Mouse (Mus musculus) lung, postnatal 0 days (tissue): Measurements from ENCODE around the gene Armh3.

Experiments
- CTCF ChIP-seq: IDR thresholded peaks from 2 replicates; pipeline ENCODE4 v1.5.1; 2016; ENCODE audit warnings: antibody characterized with exemption, mild to moderate bottlenecking
- EP300 ChIP-seq: IDR thresholded peaks from 2 replicates; pipeline ENCODE4 v1.6.1; 2016; ENCODE audit warnings: antibody characterized with exemption, mild to moderate bottlenecking, control low read depth

- TF ChIP-seq CTCF (no peak), EP300 (no peak)
Observed at GRCm38 (mm10) chr19:45802702-45803101, 195.6 kb downstream of the Armh3 start.
